15 mouse cellular contexts compared by ENCODE assay signal in the genomic region with DNA sequence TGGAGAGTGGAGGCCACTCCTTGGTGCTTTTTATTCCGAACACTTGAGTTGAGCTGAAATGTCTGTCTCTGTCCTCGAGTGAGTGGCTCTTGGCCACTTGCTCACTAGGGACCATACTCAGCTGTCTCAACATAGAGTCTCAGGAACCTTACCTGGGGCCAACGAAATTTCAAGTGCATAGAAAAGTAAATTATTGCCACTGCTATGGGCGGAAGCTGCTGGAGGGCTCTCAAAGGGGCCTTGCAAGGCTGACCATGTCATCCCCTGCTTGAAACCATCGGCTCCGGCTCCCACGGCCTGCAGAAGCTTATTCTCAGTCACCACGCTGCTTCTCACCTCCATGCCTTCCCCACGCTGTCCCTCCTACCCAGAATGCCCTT.
"Had no signal": no experiment of that assay in that cellular context is flagged by ENCODE, and none has a peak within 500 bp of the region (broad histone marks: within the 10 kb centered on the region; RNA-seq: fewer than 3 reads in every experiment).

No protein-coding gene starts in this region.

- H3K9ac ChIP-seq: kidney, embryonic 15.5 days; limb, embryonic 15.5 days; liver, embryonic 13.5 days; liver, postnatal 0 days; neural tube, embryonic 13.5 days had no signal

- H3K27me3 ChIP-seq: neural tube, embryonic 13.5 days had no signal

- DNase-seq: kidney, adult 18-20 months; kidney, postnatal 14 days; liver, embryonic 13.5 days; liver, postnatal 0 days; retina, postnatal 1 day; right cerebral cortex, postnatal 4 days; spleen, adult 18-20 months; thymus, adult 18-20 months; thymus, postnatal 14 days had no signal

- H3K27ac ChIP-seq: kidney, embryonic 15.5 days; limb, embryonic 15.5 days; liver, embryonic 13.5 days had no signal

- H3K9me3 ChIP-seq: kidney, embryonic 15.5 days; limb, embryonic 15.5 days; liver, embryonic 13.5 days; neural tube, embryonic 13.5 days had no signal

- H3K36me3 ChIP-seq: kidney, embryonic 15.5 days; limb, embryonic 15.5 days; liver, embryonic 13.5 days had no signal

- ATAC-seq: hindbrain, embryonic 16.5 days; liver, postnatal 0 days; midbrain, embryonic 16.5 days had no signal

- H3K4me1 ChIP-seq: liver, embryonic 13.5 days had no signal

- H3K4me2 ChIP-seq: kidney, embryonic 15.5 days; limb, embryonic 15.5 days; liver, embryonic 13.5 days; midbrain, embryonic 11.5 days; neural tube, embryonic 13.5 days had no signal

- H3K4me3 ChIP-seq: kidney, embryonic 15.5 days; limb, embryonic 15.5 days; liver, embryonic 13.5 days; neural tube, embryonic 13.5 days had no signal
